Mouse (Mus musculus) skeletal muscle tissue, adult 2 months (tissue): Measurements from ENCODE around the gene Ube2s.
A peak's percentile ranks its signal among the peaks of the same experiment; 100 is the strongest.
"Not testable (repeated sequence)": the region's sequence is repeated elsewhere in the genome, so short reads cannot be mapped to it uniquely, and the experiment has no call there.

Source experiments
- DNase-seq: peaks from one replicate; pipeline ENCODE4 v3.0.0-alpha.2; 2012; ENCODE audit warnings: low read depth, low spot score

The Ube2s gene

DNA sequence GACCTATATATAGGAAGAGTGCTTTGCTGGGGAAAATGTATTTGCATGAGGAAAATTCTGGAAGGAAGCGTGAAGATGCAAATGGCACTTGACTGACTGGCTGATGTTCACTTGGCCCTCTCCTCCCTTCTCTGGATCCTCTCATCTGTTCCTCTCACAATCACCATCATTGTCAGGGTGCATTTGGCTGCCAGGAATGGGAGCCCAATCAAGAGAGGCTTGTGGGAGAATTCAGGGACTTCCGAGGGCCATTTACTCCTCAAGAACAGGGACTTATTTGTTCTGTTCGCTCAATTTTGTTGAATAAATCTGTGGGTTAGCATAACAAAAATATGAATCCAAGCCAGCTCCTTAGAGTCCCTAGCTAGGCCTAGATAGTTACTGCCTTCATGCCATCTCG is 9.3 kb upstream of the Ube2s start:
- no peak for DNase-seq

DNA sequence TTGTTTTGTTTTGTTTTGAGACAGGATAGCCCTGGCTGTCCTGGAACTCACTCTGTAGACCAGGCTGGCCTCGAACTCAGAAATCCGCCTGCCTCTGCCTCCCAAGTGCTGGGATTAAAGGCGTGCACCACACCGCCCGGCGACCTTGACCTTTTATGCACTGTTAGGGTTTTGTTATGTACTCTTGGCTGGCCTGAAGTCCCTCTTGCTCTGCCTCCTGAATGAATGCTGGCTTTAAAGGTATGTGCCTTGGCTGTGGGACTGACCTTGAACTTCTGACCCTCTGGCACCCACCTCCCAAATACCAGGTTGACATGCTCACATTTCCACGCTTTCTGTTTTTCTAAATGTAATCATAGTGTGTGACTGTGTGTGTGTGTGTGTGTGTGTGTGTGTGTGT is 8.5 kb upstream of the Ube2s start:
- not testable (repeated sequence) for DNase-seq

DNA sequence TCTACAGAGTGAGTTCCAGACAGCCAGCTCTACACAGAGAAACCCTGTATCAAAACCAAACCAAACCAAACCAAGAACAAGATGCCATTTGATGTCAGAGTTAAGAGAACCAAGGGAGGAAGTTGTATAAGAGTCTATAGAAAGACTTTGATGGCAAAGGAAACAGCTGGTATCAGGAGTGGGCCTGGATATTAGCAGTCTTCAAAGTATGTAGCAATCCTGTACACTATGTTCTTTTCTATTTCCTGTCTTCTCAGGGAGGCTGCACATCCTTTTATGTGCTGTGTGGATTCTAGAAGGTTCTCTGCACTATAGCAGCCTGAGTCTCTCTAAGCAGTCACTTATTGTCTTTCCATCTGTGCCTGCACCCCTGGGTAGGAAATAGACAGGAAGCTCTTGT is 4.2 kb upstream of the Ube2s start:
- DNase-seq, result no peak

DNA sequence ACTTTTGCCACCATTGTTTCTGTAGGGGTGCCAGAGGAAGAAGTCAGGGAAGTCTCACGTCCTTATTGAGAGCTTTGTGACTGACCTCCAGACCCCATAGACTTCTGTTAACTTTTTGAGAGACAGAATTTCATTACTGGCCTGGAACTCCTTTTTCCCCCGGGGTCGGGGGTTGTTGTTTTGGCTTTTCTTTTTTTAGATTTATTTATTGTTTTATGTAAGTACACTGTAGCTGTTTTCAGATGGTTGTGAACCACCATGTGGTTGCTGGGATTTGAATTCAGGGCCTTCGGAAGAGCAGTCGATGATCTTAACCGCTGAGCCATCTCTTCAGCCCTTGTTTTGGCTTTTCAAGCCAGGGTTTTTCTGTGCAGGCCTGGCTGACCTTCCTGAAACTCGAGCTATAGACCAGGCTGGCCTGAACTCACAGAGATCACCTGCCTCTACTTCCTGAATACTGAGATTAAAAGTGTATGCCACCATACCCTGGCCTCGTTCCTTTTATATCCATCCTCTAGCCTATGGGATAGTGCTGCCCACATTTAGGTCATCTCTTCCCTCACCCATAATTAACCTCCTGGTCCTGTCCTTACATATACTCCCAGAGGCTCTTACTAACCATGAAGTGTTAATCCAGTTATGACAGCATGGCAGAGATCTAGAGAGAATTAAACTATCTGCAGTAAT is 858 bp upstream of the Ube2s start:
- no peak for DNase-seq

DNA sequence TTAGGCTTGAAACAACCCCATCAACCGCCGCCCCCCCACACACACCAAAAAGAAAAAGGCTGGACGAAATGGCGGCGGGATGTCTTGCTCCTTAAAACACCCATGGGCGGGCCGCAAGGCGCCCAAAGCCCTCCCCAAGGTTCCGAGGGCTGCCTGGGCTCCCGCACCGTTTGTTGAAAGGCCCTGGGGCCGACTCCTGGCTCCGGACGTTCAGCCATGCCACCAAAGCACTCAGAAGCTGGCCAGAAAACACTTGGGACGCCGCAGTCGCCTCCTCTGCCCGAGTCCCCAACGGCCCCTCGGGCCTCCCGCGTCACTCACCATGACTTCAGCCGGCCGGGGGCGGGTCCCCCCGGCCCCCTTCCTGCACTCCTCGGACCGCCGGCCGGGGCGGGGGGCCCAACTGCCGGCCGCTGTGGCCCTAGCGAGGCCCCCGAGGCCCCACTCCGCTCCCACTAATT is 518 bp downstream of the Ube2s start:
- no peak for DNase-seq

DNA sequence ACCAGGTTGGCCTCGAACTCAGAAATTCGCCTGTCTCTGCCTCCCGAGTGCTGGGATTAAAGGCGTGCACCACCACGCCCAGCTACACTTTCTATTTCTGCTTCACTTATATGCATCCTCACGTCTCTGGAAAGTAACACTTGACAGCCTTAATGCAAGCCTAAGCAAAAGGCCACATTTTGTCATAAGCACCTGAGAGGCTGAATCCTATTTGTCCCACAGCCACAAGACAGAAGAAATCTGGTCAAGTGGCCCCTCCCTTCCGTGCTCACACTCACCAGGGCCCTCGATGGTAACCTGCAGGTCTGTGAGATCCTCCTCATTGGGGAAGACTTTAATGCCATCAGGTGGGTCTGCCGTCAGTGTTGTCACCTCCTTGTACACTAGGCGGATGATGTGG is 1.3 kb downstream of the Ube2s start:
- DNase-seq, result not testable (repeated sequence)

DNA sequence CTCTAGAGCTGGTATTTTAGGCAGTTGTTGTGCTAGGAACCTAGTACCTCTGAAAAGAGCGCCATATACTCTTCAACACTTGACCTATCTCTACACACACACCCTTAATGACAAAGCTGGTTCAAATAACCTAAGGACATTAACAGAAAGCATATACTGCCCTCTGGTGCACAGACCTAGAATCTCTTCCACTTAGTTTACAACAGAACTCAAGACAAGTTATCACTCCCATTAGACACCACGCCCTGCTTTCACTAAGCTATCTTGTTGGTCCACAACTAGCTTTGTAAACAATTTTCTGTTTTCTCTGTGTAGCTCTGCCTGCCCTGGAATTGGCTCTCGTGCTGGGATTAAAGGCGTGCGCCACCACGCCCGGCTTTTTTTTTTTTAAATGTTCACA is 5.7 kb downstream of the Ube2s start:
- peak; percentile 35 for DNase-seq

DNA sequence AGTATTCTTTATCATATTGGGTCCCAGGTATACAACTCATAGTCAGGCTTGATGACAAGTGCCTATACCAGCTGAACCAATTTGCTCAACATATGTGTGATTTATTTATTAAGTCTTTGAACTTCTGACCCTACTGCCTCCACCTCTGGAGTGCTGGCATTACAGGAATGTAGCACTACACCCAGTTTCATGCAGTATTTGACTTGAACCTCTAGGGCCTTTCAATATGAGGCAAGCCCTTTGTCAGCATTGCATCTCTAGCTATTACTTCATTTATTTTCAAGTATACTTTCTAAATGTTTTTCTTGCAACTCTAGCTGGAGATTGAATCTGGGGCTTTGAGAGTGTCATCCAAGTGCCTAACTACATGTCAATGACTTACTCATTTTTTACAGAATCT is 10.1 kb downstream of the Ube2s start:
- no peak for DNase-seq

DNA sequence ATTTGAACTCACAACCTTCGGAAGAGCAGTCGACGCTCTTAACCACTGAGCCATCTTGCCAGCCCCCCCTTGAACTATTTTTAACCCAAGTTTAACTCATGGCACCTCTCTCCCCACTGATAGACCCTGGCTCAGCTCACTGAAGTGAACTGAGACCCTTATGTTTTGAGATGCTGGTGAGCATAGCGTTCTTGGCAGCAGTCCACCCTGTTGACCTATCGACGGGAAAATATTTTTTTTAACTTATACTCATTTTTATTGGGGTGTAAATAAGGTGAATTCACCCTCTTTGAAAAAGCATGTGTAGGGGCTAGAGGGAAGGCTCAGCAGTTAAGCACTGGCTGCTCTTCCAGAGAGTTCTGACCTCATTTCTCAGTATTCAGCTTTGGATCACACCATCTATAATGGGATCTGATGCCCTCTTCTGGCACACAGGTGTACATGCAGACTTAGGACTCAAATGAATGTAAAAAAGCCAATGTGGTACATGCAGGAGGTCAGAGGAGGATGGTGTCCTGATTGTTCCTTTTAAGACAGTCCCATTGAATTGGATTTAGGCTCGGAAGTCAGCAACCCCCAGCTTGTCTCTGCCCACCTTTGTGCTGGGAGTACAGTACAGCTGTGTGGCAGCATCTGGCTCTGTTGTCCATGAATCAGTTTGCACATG is 16.5 kb downstream of the Ube2s start:
- DNase-seq, result peak; percentile 39

DNA sequence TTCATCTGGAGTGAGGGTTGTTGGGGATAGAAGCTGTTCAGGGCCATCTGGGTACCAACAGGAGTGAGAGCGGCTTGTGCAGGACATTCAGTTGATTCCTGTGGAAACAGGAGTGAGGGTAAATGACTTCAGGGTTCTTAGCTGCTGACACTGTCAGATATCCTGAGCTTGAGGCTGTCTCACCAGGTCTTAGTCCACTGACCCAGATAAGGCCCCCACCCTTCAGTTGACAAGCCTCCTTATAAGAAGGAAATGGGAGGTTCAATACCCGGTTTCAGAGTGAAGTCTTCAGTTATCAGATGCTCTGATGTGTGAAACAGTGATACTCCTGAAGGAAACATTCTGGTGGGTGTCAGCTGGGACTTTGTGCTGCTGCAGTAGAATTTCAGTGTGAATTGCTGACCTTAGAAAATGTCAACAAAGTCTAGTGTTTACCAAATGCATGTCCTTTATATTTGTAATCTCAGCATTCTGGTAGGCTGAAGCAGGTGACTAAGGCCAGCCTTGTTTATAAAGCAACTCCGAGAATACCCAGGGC is 17.7 kb downstream of the Ube2s start:
- DNase-seq, result no peak

DNA sequence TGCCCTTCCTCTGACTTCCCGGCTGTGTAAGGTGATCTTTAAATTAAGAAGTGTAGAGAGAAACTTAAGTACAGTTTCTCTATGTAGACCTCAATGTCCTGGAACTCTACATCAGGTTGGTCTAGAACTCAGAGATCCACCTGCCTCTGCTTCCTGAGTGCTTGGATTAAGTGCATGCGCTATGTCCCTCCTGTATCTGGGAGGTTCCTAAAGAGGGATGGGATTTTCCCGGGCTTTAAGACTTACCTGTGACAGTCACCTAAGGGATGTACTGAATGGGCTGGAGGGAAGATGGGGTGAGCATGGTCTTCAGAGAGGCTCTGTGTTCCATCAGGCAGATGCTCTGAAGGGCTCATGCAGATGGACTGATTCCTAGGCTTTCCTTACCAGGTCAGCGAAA is 18.7 kb downstream of the Ube2s start:
- DNase-seq, result no peak

DNA sequence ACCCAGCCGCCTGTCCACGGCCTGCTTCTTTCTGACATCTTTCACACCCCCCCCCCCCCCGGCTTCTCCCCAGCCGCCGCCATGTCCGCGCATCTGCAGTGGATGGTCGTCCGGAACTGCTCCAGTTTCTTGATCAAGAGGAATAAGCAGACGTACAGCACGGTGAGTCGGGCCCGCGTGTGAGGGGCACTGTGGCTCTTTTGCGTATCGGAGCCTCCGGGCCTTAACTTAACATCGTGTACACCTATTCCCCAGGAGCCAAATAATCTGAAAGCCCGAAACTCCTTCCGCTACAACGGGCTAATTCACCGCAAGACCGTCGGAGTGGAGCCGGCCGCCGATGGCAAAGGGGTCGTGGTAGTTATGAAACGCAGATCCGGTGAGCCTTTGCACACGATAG is 19.1 kb downstream of the Ube2s start:
- DNase-seq, result not testable (repeated sequence)

DNA sequence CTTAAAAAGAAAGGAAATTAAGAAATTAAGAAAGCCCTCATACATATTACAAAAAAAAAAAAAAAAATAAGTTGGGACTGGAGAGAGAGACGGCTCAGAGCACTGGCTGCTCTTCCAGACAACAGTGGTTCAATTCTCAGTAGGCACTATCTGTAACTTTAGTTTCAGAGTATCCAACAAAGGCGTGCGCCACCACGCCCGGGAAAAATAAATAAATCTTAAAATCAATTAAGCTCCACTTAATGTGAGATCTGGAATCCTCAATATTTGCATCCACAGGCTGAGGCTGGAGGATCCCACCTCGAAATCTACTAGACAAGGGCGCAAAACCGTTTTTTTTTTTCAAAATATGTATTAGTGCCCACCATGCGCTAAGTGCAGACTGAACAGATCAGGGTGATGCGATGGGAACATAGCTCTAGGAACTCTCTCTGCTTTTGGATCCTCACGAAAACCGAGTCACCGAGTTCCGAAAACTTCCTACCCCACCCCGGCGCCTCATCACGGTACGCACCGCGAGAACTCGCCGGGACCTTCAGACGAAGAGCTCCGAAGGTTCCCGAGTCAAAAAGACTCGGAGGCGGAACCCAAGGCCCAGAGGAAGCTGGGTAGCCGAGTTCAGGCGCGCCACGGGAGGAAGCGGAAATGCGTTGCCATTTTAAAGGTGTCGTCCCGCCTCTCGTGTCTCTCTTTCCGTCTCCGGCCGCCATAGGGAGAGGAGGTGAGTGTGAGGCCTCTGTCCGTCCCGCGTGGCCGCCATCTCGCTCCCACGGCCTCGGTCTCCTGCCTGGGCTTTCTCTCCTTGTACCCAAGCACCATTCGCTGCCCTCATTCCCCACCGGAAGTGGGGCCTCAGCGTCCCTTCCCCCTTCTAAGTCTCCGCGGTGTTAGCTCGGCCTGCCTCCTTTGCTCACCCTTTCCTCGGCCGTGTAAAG is 19.8 kb downstream of the Ube2s start, which contains the start of gene Rpl28:
Gene Rpl28 (plus strand): TSS at position 597 of the 935 bp plus-strand sequence.
- DNase-seq, result peak; percentile 98

DNA sequence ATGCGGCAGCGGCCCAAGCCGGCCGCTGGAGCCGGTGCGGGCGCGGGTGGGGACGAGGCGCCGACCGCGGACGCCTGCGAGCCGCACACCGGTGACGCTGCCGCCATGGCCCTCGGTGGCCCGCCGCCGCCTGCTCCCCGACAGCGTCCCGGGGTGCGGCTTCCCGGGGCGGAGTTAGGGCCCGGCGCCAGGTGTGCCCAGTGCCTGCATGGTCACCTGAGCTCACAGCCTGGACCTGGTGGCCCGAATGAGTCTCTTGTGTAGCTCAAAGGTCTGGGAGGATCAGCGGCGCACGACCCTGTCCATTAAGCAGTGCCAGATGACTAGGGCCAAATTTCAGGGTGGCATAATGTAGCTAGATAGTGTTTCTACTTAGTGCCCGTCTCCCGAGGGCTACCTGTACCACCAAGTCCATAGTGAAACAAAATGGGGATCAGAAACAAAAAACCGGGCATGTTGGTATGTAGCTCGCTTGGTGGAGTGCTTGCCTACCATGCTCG is 22.9 kb downstream of the Ube2s start, which contains the start of gene Tmem238:
Gene Tmem238 (minus strand): TSS at position 221 of the 500 bp plus-strand sequence.
- peak; percentile 41 for DNase-seq

DNA sequence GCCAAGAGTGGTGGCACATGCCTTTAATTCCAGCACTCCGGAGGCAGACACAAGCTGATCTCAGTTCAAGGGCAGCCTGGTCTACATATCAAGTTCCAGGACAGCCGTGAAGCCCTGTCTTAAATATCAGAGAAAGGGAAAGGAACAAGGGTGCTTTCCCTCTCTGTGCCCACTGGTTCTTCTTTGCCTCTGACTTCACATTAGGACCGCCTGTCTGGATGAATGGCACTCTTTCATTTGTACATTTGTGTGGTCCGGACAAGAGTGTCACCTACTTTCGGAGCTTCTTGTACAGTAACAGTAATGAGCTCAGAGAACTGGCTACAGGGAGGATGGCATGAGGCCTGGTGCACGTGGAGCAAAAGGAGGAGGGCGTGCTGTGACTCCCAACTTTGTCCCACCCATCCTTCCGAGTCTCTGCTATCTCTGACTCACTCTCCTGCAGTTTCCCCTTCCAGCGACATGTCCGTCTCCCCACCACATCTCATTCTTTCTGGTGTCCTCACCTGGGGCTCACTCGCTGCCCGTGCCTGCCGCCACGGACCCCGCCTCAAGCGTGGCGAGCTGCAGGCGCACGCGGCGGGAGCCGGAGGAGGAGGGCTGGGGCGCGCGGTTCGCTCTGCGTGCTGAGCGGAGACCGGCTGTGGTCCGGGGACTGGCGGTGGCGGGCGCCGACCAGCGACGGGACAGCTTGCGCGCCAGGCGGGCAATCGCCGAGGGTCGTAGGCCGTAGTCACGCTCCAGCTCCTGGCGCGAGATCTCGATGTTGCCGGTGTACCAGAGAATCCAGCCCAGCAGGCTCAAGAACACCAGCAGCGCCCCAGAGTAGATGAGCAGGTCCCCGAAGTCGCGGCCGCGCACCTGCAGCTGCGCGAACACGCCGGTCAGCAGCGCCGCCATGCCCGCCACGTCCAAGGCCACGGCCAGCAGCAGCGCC is 23.6 kb downstream of the Ube2s start:
- peak; percentile 27 for DNase-seq

DNA sequence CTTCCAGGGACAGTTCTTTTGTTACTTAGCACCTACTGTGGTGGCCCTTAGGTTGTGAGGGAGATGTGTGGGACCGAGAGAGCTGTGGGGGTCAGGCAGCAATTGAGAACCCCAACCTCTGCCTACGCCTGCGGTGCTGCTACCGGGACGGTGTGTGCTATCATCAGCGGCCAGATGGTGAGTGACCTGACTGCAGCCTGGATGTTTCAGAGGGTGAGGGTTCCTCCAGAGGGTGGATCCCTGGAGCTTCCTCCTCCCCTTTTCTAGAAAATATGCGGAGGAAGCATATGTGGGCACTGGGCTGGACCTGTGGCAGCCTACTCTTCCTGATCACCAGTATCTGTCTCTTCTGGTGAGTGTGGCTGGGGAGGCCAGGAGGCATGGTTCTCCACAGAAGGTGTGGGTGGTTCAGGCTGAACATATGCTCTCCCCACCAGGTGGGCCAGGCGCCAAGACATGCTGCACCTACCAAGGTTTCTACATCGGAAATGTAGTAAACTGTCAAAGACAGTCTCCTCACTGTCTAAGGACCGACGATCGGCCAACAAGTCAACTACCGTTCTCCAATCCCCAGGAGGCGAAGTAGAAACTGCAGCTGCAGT is 28.6 kb downstream of the Ube2s start:
- DNase-seq, result no peak

DNA sequence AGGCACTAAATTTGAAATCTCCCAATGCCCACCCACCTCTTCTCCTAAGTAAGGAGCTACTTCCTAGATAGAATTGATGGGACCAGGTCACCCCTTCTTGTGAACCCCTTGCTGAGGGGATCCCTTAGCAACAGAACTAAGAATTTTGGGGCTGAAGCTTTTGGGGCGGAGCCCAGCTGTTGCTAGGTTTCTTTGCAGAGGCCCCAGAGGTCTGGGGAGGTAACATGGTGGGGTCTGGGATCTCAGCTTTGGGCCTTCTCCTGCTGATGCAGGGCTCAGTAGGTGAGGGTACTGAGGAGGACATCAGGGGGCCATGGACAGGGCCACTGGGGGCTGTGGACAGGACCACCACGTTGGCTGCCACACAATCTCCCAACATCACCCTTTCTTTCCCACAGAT is 29.6 kb downstream of the Ube2s start, which contains the start of the genes Il11 and Tmem190:
Gene Il11 (minus strand): TSS at position 101 of the 400 bp plus-strand sequence.
Gene Tmem190 (plus strand): TSS at position 179 of the 400 bp plus-strand sequence.
- DNase-seq, result no peak

DNA sequence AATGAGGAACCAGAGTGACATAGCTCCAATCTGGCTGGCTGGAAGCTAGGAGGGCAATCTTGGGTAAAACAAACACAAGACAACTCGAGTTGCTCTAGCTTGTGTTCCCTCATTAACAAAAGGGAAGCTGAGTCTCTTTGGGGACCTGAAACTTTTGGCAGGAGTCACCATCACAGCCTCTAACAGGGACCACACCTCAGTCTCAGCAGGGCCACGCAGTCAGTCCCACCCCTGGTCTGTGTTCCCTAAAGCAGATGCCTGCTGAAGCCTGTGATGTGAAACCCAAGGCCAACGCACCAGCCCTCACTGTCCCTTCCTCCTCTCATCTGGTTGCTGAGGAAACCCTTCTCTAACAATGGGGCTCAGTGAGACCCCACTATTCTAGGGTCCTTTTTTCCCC is 30.3 kb downstream of the Ube2s start:
- DNase-seq, result no peak

DNA sequence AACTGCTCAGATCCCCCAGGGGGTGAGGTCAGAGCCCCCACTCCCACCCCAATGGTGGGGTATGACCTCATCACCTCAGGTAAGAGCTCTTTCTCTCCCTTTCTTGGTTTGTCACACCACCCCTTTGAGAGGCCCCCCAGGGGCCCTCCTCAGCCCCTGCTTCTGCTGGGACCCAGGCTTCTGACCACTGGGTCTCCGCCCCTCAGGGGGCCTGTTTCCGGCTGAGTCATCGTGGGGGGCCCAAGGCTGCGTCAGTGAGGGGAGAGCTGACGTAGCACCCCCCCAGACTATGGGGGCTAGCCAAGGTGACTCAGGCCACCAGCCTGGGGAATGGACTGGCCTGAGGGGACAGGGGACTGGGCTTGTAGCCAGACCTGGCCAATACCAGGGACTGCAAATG is 32.5 kb downstream of the Ube2s start:
- DNase-seq, result no peak
